Mouse (Mus musculus) forebrain, embryonic 16.5 days (tissue): ENCODE data around the gene Nckap5. TPM values are rescaled to one million over a fixed set of nuclear protein-coding genes. Genes with fewer than 3 reads are reported as not detected.
A peak's percentile ranks its signal among the peaks of the same experiment; 100 is the strongest.
"Not testable (repeated sequence)": the region's sequence is repeated elsewhere in the genome, so short reads cannot be mapped to it uniquely, and the experiment has no call there.

ENCODE experiments used
- ATAC-seq: fragments of 200-750 bp; cut with Nextera tagmentation; 2 replicates; pipeline ENCODE4 v1.8.0; 2017; ENCODE audit warnings: mild to moderate bottlenecking, moderate library complexity
- H3K27ac ChIP-seq: fragments of 300-500 bp; sonication (generic); 2 replicates; pipeline ENCODE4 v1.5.1; 2014; ENCODE audit warnings: low read length, control low read depth
- H3K27me3 ChIP-seq: fragments of 300-500 bp; sonication (generic); replicated peaks from 2 replicates; pipeline ENCODE4 v1.6.1; 2014; ENCODE audit warnings: low read length; ENCODE audit not compliant: control insufficient read depth, insufficient read depth
- H3K36me3 ChIP-seq: fragments of 300-500 bp; sonication (generic); 2 replicates; pipeline ENCODE4 v1.6.1; 2014; ENCODE audit not compliant: control insufficient read depth, insufficient read depth
- H3K4me1 ChIP-seq: fragments of 300-500 bp; sonication (generic); replicated peaks from 2 replicates; pipeline ENCODE4 v1.6.1; 2014; ENCODE audit warnings: low read length; ENCODE audit not compliant: control insufficient read depth, insufficient read depth
- H3K4me2 ChIP-seq: fragments of 300-500 bp; sonication (generic); 2 replicates; pipeline ENCODE4 v1.6.1; 2014; ENCODE audit warnings: mild to moderate bottlenecking, low read length, control low read depth
- H3K4me3 ChIP-seq: fragments of 300-500 bp; sonication (generic); replicated peaks from 2 replicates; pipeline ENCODE4 v1.5.1; 2014; ENCODE audit warnings: mild to moderate bottlenecking, low read length, control low read depth
- H3K9ac ChIP-seq: fragments of 300-500 bp; sonication (generic); replicated peaks from 2 replicates; pipeline ENCODE4 v1.6.1; 2014; ENCODE audit warnings: low read depth, low read length, control low read depth
- H3K9me3 ChIP-seq: fragments of 300-500 bp; sonication (generic); 2 replicates; pipeline ENCODE4 v1.6.1; 2016; ENCODE audit warnings: low read length; ENCODE audit not compliant: control insufficient read depth
- WGBS: fragments of 180-500 bp; shearing (Covaris S2); extraction: QIAGEN DNeasy Blood & Tissue Kit; methylation state at CpG from one replicate; pipeline ENCODE4 v1.1.7; 2014; 5-methylcytosine and 5-hydroxymethylcytosine counted together
- polyA plus RNA-seq: library from polyadenylated mRNA; unstranded; fragments of >200 nt; fragmentation: Nextera tagmentation; extraction: Ambion mirVana; gene quantifications from 2 replicates; pipeline ENCODE4 v1.2.1, GENCODE M21; 2015

Nckap5 gene
- polyA plus RNA-seq, 1 experiment from 2014 or later = 27.2 TPM

- Histone ChIP-seq H3K27ac (no peak overlapping the region), H3K4me1 (peaks cover 5% of the 10 kb centered on the region; the same call in 1 of the 2 replicates), H3K9me3 (no peaks in the 10 kb centered on the region), H3K36me3 (no peaks in the 10 kb centered on the region), H3K27me3 (no peaks in the 10 kb centered on the region), H3K4me2 (no peak overlapping the region), H3K9ac (no peak overlapping the region), H3K4me3 (no peak overlapping the region)
- ATAC-seq = peak; percentile 46; the same call in 1 of the 2 replicates
- 7% methylated on average over 8 of the region's 8 CpGs for WGBS
Observed at GRCm38 (mm10) chr1:126120506-126120905, 710.1 kb downstream of the Nckap5 start.

GRCm38 (mm10) chr1:126116034-126116433, 714.6 kb downstream of the Nckap5 start:
- Histone ChIP-seq H3K4me1 (peaks cover 5% of the 10 kb centered on the region; the same call in 1 of the 2 replicates), H3K4me2 (no peak overlapping the region), H3K27ac (no peak overlapping the region), H3K4me3 (no peak overlapping the region), H3K9me3 (no peaks in the 10 kb centered on the region), H3K27me3 (no peaks in the 10 kb centered on the region), H3K36me3 (no peaks in the 10 kb centered on the region), H3K9ac (no peak overlapping the region)
- no peak for ATAC-seq
- WGBS = 77% methylated on average over 3 of the region's 3 CpGs

- no peak overlapping the region for H3K9ac ChIP-seq
- H3K4me2 ChIP-seq = no peak overlapping the region
- 13% methylated on average over 3 of the region's 3 CpGs for WGBS
- 0 out of 2 replicates have a peak, but pooled peaks cover 3% of the 10 kb centered on the region for H3K4me1 ChIP-seq
- peak; percentile 18; the same call in 1 of the 2 replicates for ATAC-seq
- H3K9me3 ChIP-seq = no peaks in the 10 kb centered on the region
- no peak overlapping the region for H3K27ac ChIP-seq
- no peak overlapping the region for H3K4me3 ChIP-seq
- no peaks in the 10 kb centered on the region for H3K27me3 ChIP-seq
- H3K36me3 ChIP-seq = no peaks in the 10 kb centered on the region
Observed at GRCm38 (mm10) chr1:126105673-126106256, 724.8 kb downstream of the Nckap5 start.

- H3K27ac ChIP-seq = no peak overlapping the region
- peaks cover 2% of the 10 kb centered on the region; the same call in 1 of the 2 replicates for H3K36me3 ChIP-seq
- H3K9me3 ChIP-seq = no peaks in the 10 kb centered on the region
- ATAC-seq = no peak
- 95% methylated on average over 4 of the region's 4 CpGs for WGBS
- no peaks in the 10 kb centered on the region for H3K4me1 ChIP-seq
- no peaks in the 10 kb centered on the region for H3K27me3 ChIP-seq
- no peak overlapping the region for H3K9ac ChIP-seq
- H3K4me3 ChIP-seq = no peak overlapping the region
- H3K4me2 ChIP-seq = no peak overlapping the region
Observed at GRCm38 (mm10) chr1:126094346-126094745, 736.3 kb downstream of the Nckap5 start.

GRCm38 (mm10) chr1:126091979-126092378, 738.6 kb downstream of the Nckap5 start:
- not testable (repeated sequence) for H3K4me1 ChIP-seq, H3K27ac ChIP-seq, H3K9me3 ChIP-seq, H3K36me3 ChIP-seq, ATAC-seq, H3K4me3 ChIP-seq, H3K9ac ChIP-seq, H3K27me3 ChIP-seq, H3K4me2 ChIP-seq
- WGBS = 91% methylated on average over 2 of the region's 2 CpGs

DNA sequence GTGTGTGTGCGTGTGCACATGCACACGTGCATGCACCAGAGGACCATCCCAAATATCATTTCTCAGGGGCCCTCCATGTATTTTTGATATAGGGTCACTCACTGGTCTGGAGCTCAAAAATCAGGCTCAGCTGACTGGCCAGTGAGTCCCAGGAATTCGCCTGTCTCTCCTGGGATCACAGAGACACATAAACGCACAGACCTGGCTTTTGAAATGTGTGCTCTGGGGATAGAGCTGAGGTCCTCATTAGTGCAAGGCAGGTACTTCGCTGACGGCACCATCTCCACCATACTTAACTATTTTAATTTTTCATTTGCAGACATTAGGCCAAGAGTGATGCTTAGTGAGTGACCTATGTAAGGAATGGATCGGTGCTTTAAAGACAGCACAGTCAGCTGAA, 743.4 kb downstream of the Nckap5 start:
- 93% methylated on average over 7 of the region's 7 CpGs for WGBS
- no peak overlapping the region for H3K9ac ChIP-seq
- no peaks in the 10 kb centered on the region for H3K27me3 ChIP-seq
- H3K4me2 ChIP-seq = no peak overlapping the region
- no peak for ATAC-seq
- H3K27ac ChIP-seq = no peak overlapping the region
- H3K36me3 ChIP-seq = no peaks in the 10 kb centered on the region
- H3K4me1 ChIP-seq = peaks cover 6% of the 10 kb centered on the region; the same call in 1 of the 2 replicates
- H3K9me3 ChIP-seq = no peaks in the 10 kb centered on the region
- no peak overlapping the region for H3K4me3 ChIP-seq

GRCm38 (mm10) chr1:126076312-126076711, 754.3 kb downstream of the Nckap5 start:
- peaks cover 4% of the 10 kb centered on the region for H3K4me1 ChIP-seq
- WGBS = 6% methylated on average over 4 of the region's 4 CpGs
- H3K27me3 ChIP-seq = no peaks in the 10 kb centered on the region
- H3K36me3 ChIP-seq = no peaks in the 10 kb centered on the region
- no peaks in the 10 kb centered on the region for H3K9me3 ChIP-seq
- H3K9ac ChIP-seq = no peak overlapping the region; the same call in 1 of the 2 replicates
- H3K4me3 ChIP-seq = no peak overlapping the region
- no peak overlapping the region for H3K4me2 ChIP-seq
- no peak for ATAC-seq
- no peak overlapping the region for H3K27ac ChIP-seq

DNA sequence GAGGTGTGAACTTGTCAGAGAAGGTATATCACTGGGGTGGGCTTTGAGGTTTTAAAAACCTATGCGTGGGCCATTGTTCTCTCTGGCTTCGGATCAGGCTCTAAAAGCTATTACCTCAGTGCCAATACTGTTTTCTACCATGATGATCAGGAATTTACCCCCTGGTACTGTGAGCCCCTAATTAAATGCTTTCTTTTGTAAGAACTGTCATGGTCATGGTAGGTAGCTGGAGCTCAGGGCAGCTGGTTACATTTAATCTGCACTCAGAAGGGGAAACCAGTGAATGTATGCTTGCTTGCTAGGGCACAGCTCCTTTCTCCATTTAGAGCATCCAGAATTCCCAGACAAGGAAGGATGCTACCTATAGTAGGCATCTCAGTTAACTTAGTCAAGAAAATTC, 759.7 kb downstream of the Nckap5 start:
- Histone ChIP-seq H3K4me3 (no peak overlapping the region), H3K36me3 (no peaks in the 10 kb centered on the region), H3K4me1 (no peaks in the 10 kb centered on the region), H3K9me3 (no peaks in the 10 kb centered on the region), H3K27ac (no peak overlapping the region), H3K9ac (no peak overlapping the region), H3K27me3 (no peaks in the 10 kb centered on the region), H3K4me2 (no peak overlapping the region)
- ATAC-seq = no peak
- WGBS = 5% methylated on average over 2 of the region's 2 CpGs

GRCm38 (mm10) chr1:126051491-126051890, 779.1 kb downstream of the Nckap5 start:
- Histone ChIP-seq H3K9ac (no peak overlapping the region), H3K4me3 (no peak overlapping the region), H3K4me2 (no peak overlapping the region), H3K9me3 (no peaks in the 10 kb centered on the region), H3K27ac (no peak overlapping the region), H3K36me3 (no peaks in the 10 kb centered on the region), H3K27me3 (no peaks in the 10 kb centered on the region), H3K4me1 (no peaks in the 10 kb centered on the region)
- ATAC-seq = no peak
- WGBS = 61% methylated on average over 3 of the region's 3 CpGs

- ATAC-seq = peak; percentile 65
- 90% methylated on average over 5 of the region's 5 CpGs for WGBS
- no peaks in the 10 kb centered on the region for H3K27me3 ChIP-seq
- no peak overlapping the region for H3K9ac ChIP-seq
- no peak overlapping the region for H3K4me2 ChIP-seq
- H3K27ac ChIP-seq = no peak overlapping the region
- H3K9me3 ChIP-seq = no peaks in the 10 kb centered on the region
- no peaks in the 10 kb centered on the region for H3K36me3 ChIP-seq
- H3K4me1 ChIP-seq = no peaks in the 10 kb centered on the region
- H3K4me3 ChIP-seq = no peak overlapping the region
Observed at GRCm38 (mm10) chr1:126042886-126043285, 787.7 kb downstream of the Nckap5 start.
